Mouse (Mus musculus) C2C12 (cell line): ENCODE data around the gene Capn15.

Source experiments
- CEBPB ChIP-seq: IDR thresholded peaks from one replicate; pipeline ENCODE4 v1.6.1; 2011; ENCODE audit warnings: low read depth, mild to moderate bottlenecking, control low read depth, moderate library complexity
- CTCF ChIP-seq: IDR thresholded peaks from one replicate; pipeline ENCODE4 v1.5.1; 2011; ENCODE audit not compliant: control insufficient read depth, insufficient read depth, insufficient read length
- MAX ChIP-seq: IDR thresholded peaks from one replicate; pipeline ENCODE4 v1.6.1; 2011; ENCODE audit warnings: mild to moderate bottlenecking, control low read depth
- MYOD1 ChIP-seq: IDR thresholded peaks from one replicate; pipeline ENCODE4 v1.6.1; 2011; ENCODE audit warnings: low read depth; ENCODE audit not compliant: control insufficient read depth, insufficient read length
- MYOG ChIP-seq: IDR thresholded peaks from one replicate; pipeline ENCODE4 v1.6.1; 2011; ENCODE audit not compliant: control insufficient read depth, insufficient read length; ENCODE audit errors: extremely low read depth
- USF1 ChIP-seq: IDR thresholded peaks from one replicate; pipeline ENCODE4 v1.6.1; 2011; ENCODE audit warnings: low read depth, mild to moderate bottlenecking, control low read depth, moderate library complexity

- no peak for TF ChIP-seq CTCF
- no peak for TF ChIP-seq USF1
- TF ChIP-seq MAX = no peak
- TF ChIP-seq MYOD1 = no peak
- TF ChIP-seq CEBPB = no peak
- TF ChIP-seq MYOG = no peak
These were observed 33.6 kb downstream of the Capn15 start, which contains the start of gene A930017K11Rik for GRCm38 (mm10) chr17:25951803-25952623.
